Mouse (Mus musculus): ENCODE data around the gene Copb1. TPM values are rescaled to one million over a fixed set of nuclear protein-coding genes. Genes with fewer than 3 reads are reported as not detected.

The Copb1 gene
- polyA plus RNA-seq, 1 experiment from 2014 or later: 160 TPM

- Histone ChIP-seq H3K4me1 (ENCODE audit: control insufficient read depth, insufficient read depth, low read length) (no peaks in the 10 kb centered on the region), H3K4me3 (ENCODE audit: low read depth, low read length) (no peak overlapping the region), H3K4me2 (ENCODE audit: low read depth, low read length) (no peak overlapping the region), H3K27me3 (ENCODE audit: control insufficient read depth, insufficient read depth, low read length) (no peaks in the 10 kb centered on the region), H3K27ac (replicated peaks; ENCODE audit: low read depth, low read length) (no peak overlapping the region), H3K36me3 (replicated peaks; ENCODE audit: control insufficient read depth, insufficient read depth, low read depth, low read length) (peaks cover 21% of the 10 kb centered on the region), H3K9me3 (replicated peaks; ENCODE audit: control insufficient read depth, low read length) (no peaks in the 10 kb centered on the region), H3K9ac (replicated peaks; ENCODE audit: low read length) (no peak overlapping the region)
- ATAC-seq (replicated peaks; ENCODE audit: insufficient number of reproducible peaks, low FRiP score, low TSS enrichment, low read depth): no peak
- 98% methylated on average over 5 of the region's 5 CpGs for WGBS
- DNase-seq (ENCODE audit: low spot score): no peak
Measured at GRCm38 (mm10) chr7:114268446-114268845, 13.9 kb upstream of the Copb1 start.

- H3K36me3 ChIP-seq (replicated peaks; ENCODE audit: control insufficient read depth, insufficient read depth, low read depth, low read length): peaks cover 9% of the 10 kb centered on the region
- H3K4me2 ChIP-seq (ENCODE audit: low read depth, low read length): no peak overlapping the region
- H3K9ac ChIP-seq (replicated peaks; ENCODE audit: low read length): no peak overlapping the region
- no peak for DNase-seq (ENCODE audit: low spot score)
- no peaks in the 10 kb centered on the region for H3K4me1 ChIP-seq (ENCODE audit: control insufficient read depth, insufficient read depth, low read length)
- H3K27ac ChIP-seq (replicated peaks; ENCODE audit: low read depth, low read length): no peak overlapping the region
- H3K4me3 ChIP-seq (ENCODE audit: low read depth, low read length): no peak overlapping the region
- H3K9me3 ChIP-seq (replicated peaks; ENCODE audit: control insufficient read depth, low read length): no peaks in the 10 kb centered on the region
- no peaks in the 10 kb centered on the region for H3K27me3 ChIP-seq (ENCODE audit: control insufficient read depth, insufficient read depth, low read length)
- no peak for ATAC-seq (replicated peaks; ENCODE audit: insufficient number of reproducible peaks, low FRiP score, low TSS enrichment, low read depth)
- 91% methylated on average over 3 of the region's 3 CpGs for WGBS
Measured at GRCm38 (mm10) chr7:114251684-114252083, 2.8 kb downstream of the Copb1 start.

- ATAC-seq (replicated peaks; ENCODE audit: insufficient number of reproducible peaks, low FRiP score, low TSS enrichment, low read depth) (no peak), DNase-seq (ENCODE audit: low spot score) (no peak)
- no peak overlapping the region for H3K9ac ChIP-seq (replicated peaks; ENCODE audit: low read length)
- H3K9me3 ChIP-seq (replicated peaks; ENCODE audit: control insufficient read depth, low read length): no peaks in the 10 kb centered on the region
- no peaks in the 10 kb centered on the region for H3K27me3 ChIP-seq (ENCODE audit: control insufficient read depth, insufficient read depth, low read length)
- no peak overlapping the region for H3K4me3 ChIP-seq (ENCODE audit: low read depth, low read length)
- no peak overlapping the region for H3K27ac ChIP-seq (replicated peaks; ENCODE audit: low read depth, low read length)
- 78% methylated on average over 7 of the region's 7 CpGs for WGBS
- peaks cover 9% of the 10 kb centered on the region for H3K36me3 ChIP-seq (replicated peaks; ENCODE audit: control insufficient read depth, insufficient read depth, low read depth, low read length)
- no peak overlapping the region for H3K4me2 ChIP-seq (ENCODE audit: low read depth, low read length)
- no peaks in the 10 kb centered on the region for H3K4me1 ChIP-seq (ENCODE audit: control insufficient read depth, insufficient read depth, low read length)
Measured at GRCm38 (mm10) chr7:114233980-114234379, 20.5 kb downstream of the Copb1 start.

- Histone ChIP-seq H3K9me3 (replicated peaks; ENCODE audit: control insufficient read depth, low read length) (no peaks in the 10 kb centered on the region), H3K36me3 (replicated peaks; ENCODE audit: control insufficient read depth, insufficient read depth, low read depth, low read length) (peaks cover 9% of the 10 kb centered on the region), H3K4me3 (ENCODE audit: low read depth, low read length) (no peak overlapping the region), H3K9ac (replicated peaks; ENCODE audit: low read length) (no peak overlapping the region), H3K4me1 (ENCODE audit: control insufficient read depth, insufficient read depth, low read length) (no peaks in the 10 kb centered on the region), H3K27ac (replicated peaks; ENCODE audit: low read depth, low read length) (no peak overlapping the region), H3K4me2 (ENCODE audit: low read depth, low read length) (no peak overlapping the region), H3K27me3 (ENCODE audit: control insufficient read depth, insufficient read depth, low read length) (no peaks in the 10 kb centered on the region)
- WGBS: 90% methylated on average over 7 of the region's 7 CpGs
- DNase-seq (ENCODE audit: low spot score) (no peak), ATAC-seq (replicated peaks; ENCODE audit: insufficient number of reproducible peaks, low FRiP score, low TSS enrichment, low read depth) (no peak)
Measured at GRCm38 (mm10) chr7:114232982-114233381, 21.5 kb downstream of the Copb1 start.

- Histone ChIP-seq H3K36me3 (replicated peaks; ENCODE audit: control insufficient read depth, insufficient read depth, low read depth, low read length) (peaks cover 9% of the 10 kb centered on the region), H3K4me3 (ENCODE audit: low read depth, low read length) (no peak overlapping the region), H3K27ac (replicated peaks; ENCODE audit: low read depth, low read length) (no peak overlapping the region), H3K9ac (replicated peaks; ENCODE audit: low read length) (no peak overlapping the region), H3K27me3 (ENCODE audit: control insufficient read depth, insufficient read depth, low read length) (no peaks in the 10 kb centered on the region), H3K9me3 (replicated peaks; ENCODE audit: control insufficient read depth, low read length) (no peaks in the 10 kb centered on the region), H3K4me2 (ENCODE audit: low read depth, low read length) (no peak overlapping the region), H3K4me1 (ENCODE audit: control insufficient read depth, insufficient read depth, low read length) (no peaks in the 10 kb centered on the region)
- DNase-seq (ENCODE audit: low spot score) (no peak), ATAC-seq (replicated peaks; ENCODE audit: insufficient number of reproducible peaks, low FRiP score, low TSS enrichment, low read depth) (no peak)
- 95% methylated on average over 3 of the region's 3 CpGs for WGBS
Measured at GRCm38 (mm10) chr7:114231857-114232256, 22.7 kb downstream of the Copb1 start.

- no peaks in the 10 kb centered on the region for H3K9me3 ChIP-seq (replicated peaks; ENCODE audit: control insufficient read depth, low read length)
- H3K9ac ChIP-seq (replicated peaks; ENCODE audit: low read length): no peak overlapping the region
- no peaks in the 10 kb centered on the region for H3K4me1 ChIP-seq (ENCODE audit: control insufficient read depth, insufficient read depth, low read length)
- H3K4me3 ChIP-seq (ENCODE audit: low read depth, low read length): no peak overlapping the region
- no peak overlapping the region for H3K27ac ChIP-seq (replicated peaks; ENCODE audit: low read depth, low read length)
- DNase-seq (ENCODE audit: low spot score) (no peak), ATAC-seq (replicated peaks; ENCODE audit: insufficient number of reproducible peaks, low FRiP score, low TSS enrichment, low read depth) (no peak)
- no peaks in the 10 kb centered on the region for H3K27me3 ChIP-seq (ENCODE audit: control insufficient read depth, insufficient read depth, low read length)
- WGBS: 90% methylated on average over 1 of the region's 1 CpGs
- H3K36me3 ChIP-seq (replicated peaks; ENCODE audit: control insufficient read depth, insufficient read depth, low read depth, low read length): peaks cover 6% of the 10 kb centered on the region
- H3K4me2 ChIP-seq (ENCODE audit: low read depth, low read length): no peak overlapping the region
Measured at GRCm38 (mm10) chr7:114226521-114226920, 28.0 kb downstream of the Copb1 start.

- Histone ChIP-seq H3K36me3 (replicated peaks; ENCODE audit: control insufficient read depth, insufficient read depth, low read depth, low read length) (peaks cover 2% of the 10 kb centered on the region), H3K4me1 (ENCODE audit: control insufficient read depth, insufficient read depth, low read length) (no peaks in the 10 kb centered on the region), H3K9ac (replicated peaks; ENCODE audit: low read length) (no peak overlapping the region), H3K27me3 (ENCODE audit: control insufficient read depth, insufficient read depth, low read length) (no peaks in the 10 kb centered on the region), H3K4me3 (ENCODE audit: low read depth, low read length) (no peak overlapping the region), H3K4me2 (ENCODE audit: low read depth, low read length) (no peak overlapping the region), H3K27ac (replicated peaks; ENCODE audit: low read depth, low read length) (no peak overlapping the region), H3K9me3 (replicated peaks; ENCODE audit: control insufficient read depth, low read length) (no peaks in the 10 kb centered on the region)
- 82% methylated on average over 4 of the region's 4 CpGs for WGBS
- DNase-seq (ENCODE audit: low spot score) (no peak), ATAC-seq (replicated peaks; ENCODE audit: insufficient number of reproducible peaks, low FRiP score, low TSS enrichment, low read depth) (no peak)
Measured at GRCm38 (mm10) chr7:114220433-114220832, 34.1 kb downstream of the Copb1 start.

- Histone ChIP-seq H3K4me2 (ENCODE audit: low read depth, low read length) (no peak overlapping the region), H3K27me3 (ENCODE audit: control insufficient read depth, insufficient read depth, low read length) (no peaks in the 10 kb centered on the region), H3K4me3 (ENCODE audit: low read depth, low read length) (no peak overlapping the region), H3K27ac (replicated peaks; ENCODE audit: low read depth, low read length) (no peak overlapping the region), H3K9me3 (replicated peaks; ENCODE audit: control insufficient read depth, low read length) (no peaks in the 10 kb centered on the region), H3K4me1 (ENCODE audit: control insufficient read depth, insufficient read depth, low read length) (no peaks in the 10 kb centered on the region), H3K36me3 (replicated peaks; ENCODE audit: control insufficient read depth, insufficient read depth, low read depth, low read length) (peaks cover 2% of the 10 kb centered on the region), H3K9ac (replicated peaks; ENCODE audit: low read length) (no peak overlapping the region)
- WGBS: 83% methylated on average over 2 of the region's 2 CpGs
- ATAC-seq (replicated peaks; ENCODE audit: insufficient number of reproducible peaks, low FRiP score, low TSS enrichment, low read depth) (no peak), DNase-seq (ENCODE audit: low spot score) (no peak)
Measured at GRCm38 (mm10) chr7:114216908-114217307, 37.6 kb downstream of the Copb1 start.

All from embryonic facial prominence, embryonic 11.5 days (tissue).